21 mouse cellular contexts compared by ENCODE assay signal in genomic region chr14:114863585-114863984, GRCm38 (mm10).
DNase-seq lines count a peak whose midpoint lies in the region; ATAC-seq and TF ChIP-seq lines count a peak whose summit lies in the region.
"Had no signal": no experiment of that assay in that cellular context is flagged by ENCODE, and none has a peak within 500 bp of the region (broad histone marks: within the 10 kb centered on the region; RNA-seq: fewer than 3 reads in every experiment).

No protein-coding gene starts in this region.

- no peaks in the 10 kb centered on the region for H3K36me3 ChIP-seq in midbrain, embryonic 14.5 days (ENCODE audit: control insufficient read depth, insufficient read depth, low read length)
- no peaks in the 10 kb centered on the region for H3K36me3 ChIP-seq in midbrain, embryonic 13.5 days
- H3K36me3 ChIP-seq in heart, embryonic 10.5 days = no peaks in the 10 kb centered on the region
- H3K36me3 ChIP-seq: embryonic facial prominence, embryonic 12.5 days; forebrain, embryonic 12.5 days; hindbrain, embryonic 13.5 days had no signal

- peak; percentile 92 for ATAC-seq in frontal cortex, adult (ENCODE audit: low TSS enrichment)
- ATAC-seq in midbrain, embryonic 14.5 days (ENCODE audit: low FRiP score, low TSS enrichment) = no peak
- no peak for ATAC-seq in midbrain, embryonic 13.5 days
- ATAC-seq: inflammation-experienced regulatory T-cells, adult 6 months; intestine, postnatal 0 days had no signal

- no peaks in the 10 kb centered on the region for H3K27me3 ChIP-seq in midbrain, embryonic 14.5 days (ENCODE audit: control insufficient read depth, insufficient read depth, low read length)
- H3K27me3 ChIP-seq in midbrain, embryonic 13.5 days = no peaks in the 10 kb centered on the region
- no peaks in the 10 kb centered on the region for H3K27me3 ChIP-seq in heart, embryonic 10.5 days (ENCODE audit: insufficient read depth, poor library complexity, severe bottlenecking)
- H3K27me3 ChIP-seq: embryonic facial prominence, embryonic 12.5 days; hindbrain, embryonic 13.5 days had no signal

- no peak overlapping the region for H3K4me3 ChIP-seq in midbrain, embryonic 14.5 days (replicated peaks; ENCODE audit: low read depth, low read length)
- no peak overlapping the region for H3K4me3 ChIP-seq in midbrain, embryonic 13.5 days (replicated peaks)
- H3K4me3 ChIP-seq in heart, embryonic 10.5 days = no peak overlapping the region
- H3K4me3 ChIP-seq: embryonic facial prominence, embryonic 12.5 days; forebrain, embryonic 12.5 days; hindbrain, embryonic 13.5 days had no signal

- H3K9me3 ChIP-seq in midbrain, embryonic 14.5 days (ENCODE audit: control insufficient read depth, low read length) = no peaks in the 10 kb centered on the region
- H3K9me3 ChIP-seq in midbrain, embryonic 13.5 days = no peaks in the 10 kb centered on the region
- no peaks in the 10 kb centered on the region for H3K9me3 ChIP-seq in heart, embryonic 10.5 days
- H3K9me3 ChIP-seq: embryonic facial prominence, embryonic 12.5 days; forebrain, embryonic 12.5 days; hindbrain, embryonic 13.5 days had no signal

- TF ChIP-seq CTCF in brain, embryonic 14.5 days (IDR thresholded peaks at IDR 0.05; ENCODE audit: borderline replicate concordance, extremely low read depth, insufficient read depth, insufficient read length) = no peak

- no peak for DNase-seq in frontal cortex, postnatal 36 days (ENCODE audit: low spot score in 2 of 2)
- peak; percentile 13 for DNase-seq in midbrain, embryonic 14.5 days
- peak; percentile 30 for DNase-seq in brain, embryonic 14.5 days (ENCODE audit: low read depth)
- peak; percentile 32 for DNase-seq in telencephalon, adult 2 months (ENCODE audit: low read depth, low spot score)
- no peak for DNase-seq in heart, embryonic 10.5 days (ENCODE audit: low spot score)
- DNase-seq: adrenal gland, adult 2 months; adrenal gland, postnatal 25 days; cerebellum, adult 11 months; cerebellum, adult 8-10 months; cerebellum, postnatal 14 days; gastrocnemius, postnatal 36 days; heart, adult 11 months; heart, postnatal 10 days; heart, postnatal 4 days had no signal

- TF ChIP-seq POLR2A in brain, embryonic 14.5 days (IDR thresholded peaks at IDR 0.05; ENCODE audit: borderline replicate concordance, extremely low read depth, insufficient read depth, insufficient read length, poor library complexity, severe bottlenecking) = no peak

- no peak overlapping the region for H3K27ac ChIP-seq in midbrain, embryonic 14.5 days (replicated peaks; ENCODE audit: low read depth, low read length)
- no peak overlapping the region for H3K27ac ChIP-seq in midbrain, embryonic 13.5 days
- no peak overlapping the region for H3K27ac ChIP-seq in heart, embryonic 10.5 days
- H3K27ac ChIP-seq: embryonic facial prominence, embryonic 12.5 days; forebrain, embryonic 12.5 days; hindbrain, embryonic 13.5 days had no signal

- no peak overlapping the region for H3K4me2 ChIP-seq in midbrain, embryonic 14.5 days (ENCODE audit: low read length)
- H3K4me2 ChIP-seq in midbrain, embryonic 13.5 days (replicated peaks) = no peak overlapping the region
- H3K4me2 ChIP-seq: embryonic facial prominence, embryonic 12.5 days; forebrain, embryonic 12.5 days; hindbrain, embryonic 13.5 days had no signal

- H3K4me1 ChIP-seq in midbrain, embryonic 14.5 days (ENCODE audit: control insufficient read depth, insufficient read depth, low read length) = no peaks in the 10 kb centered on the region
- H3K4me1 ChIP-seq in midbrain, embryonic 13.5 days (replicated peaks) = no peaks in the 10 kb centered on the region
- no peaks in the 10 kb centered on the region for H3K4me1 ChIP-seq in heart, embryonic 10.5 days
- H3K4me1 ChIP-seq: embryonic facial prominence, embryonic 12.5 days; forebrain, embryonic 12.5 days; hindbrain, embryonic 13.5 days had no signal

- 49% methylated on average over 4 of the region's 4 CpGs for WGBS in midbrain, embryonic 14.5 days
- WGBS in midbrain, embryonic 13.5 days = 59% methylated on average over 4 of the region's 4 CpGs
- 69% methylated on average over 4 of the region's 4 CpGs for WGBS in heart, embryonic 10.5 days

- no peak overlapping the region for H3K9ac ChIP-seq in midbrain, embryonic 14.5 days (replicated peaks; ENCODE audit: low read length)
- H3K9ac ChIP-seq in midbrain, embryonic 13.5 days (replicated peaks) = no peak overlapping the region
- H3K9ac ChIP-seq: embryonic facial prominence, embryonic 12.5 days; forebrain, embryonic 12.5 days; hindbrain, embryonic 13.5 days had no signal

Comparison
In these comparisons a context has a peak if more than half of its experiments do, and no peak if none do; other contexts are left out.
1. DNase-seq: peak in midbrain, embryonic 14.5 days (single experiment), brain, embryonic 14.5 days (single experiment) and telencephalon, adult 2 months (single experiment); none in frontal cortex, postnatal 36 days (0 of 2) and heart, embryonic 10.5 days (single experiment).